Mouse (Mus musculus) liver, postnatal 0 days (tissue): Measurements from ENCODE around the gene Hsd17b14.

ENCODE experiments used
- CTCF ChIP-seq: sonication (generic); IDR thresholded peaks from 2 replicates; pipeline ENCODE4 v1.5.1; 2016; ENCODE audit warnings: antibody characterized with exemption, low read depth
- EP300 ChIP-seq: IDR thresholded peaks from 2 replicates; pipeline ENCODE4 v1.6.1; 2016; ENCODE audit warnings: antibody characterized with exemption, low read depth, mild to moderate bottlenecking

- TF ChIP-seq CTCF (no peak), EP300 (no peak)
Measured at GRCm38 (mm10) chr7:45597527-45597926, 42.8 kb downstream of the Hsd17b14 start.
